Mouse (Mus musculus): ENCODE data around the gene Rps29.

The Rps29 gene

GRCm38 (mm10) chr12:69158765-69159577, at the start of gene Rps29:
Rps29 (minus strand) TSS chr12:69159186.
- DNase-seq (ENCODE audit: low spot score in 2 of 2), result peak; percentile 97 to 98

GRCm38 (mm10) chr12:69208520-69208919, 49.5 kb upstream of the Rps29 start:
- DNase-seq (ENCODE audit: low spot score in 2 of 2), result no peak

GRCm38 (mm10) chr12:69207926-69208325, 48.9 kb upstream of the Rps29 start:
- DNase-seq (ENCODE audit: low spot score in 2 of 2), result no peak

GRCm38 (mm10) chr12:69207396-69207795, 48.4 kb upstream of the Rps29 start:
- no peak for DNase-seq (ENCODE audit: low spot score in 2 of 2)

GRCm38 (mm10) chr12:69204052-69204833, 45.3 kb upstream of the Rps29 start, which contains the start of gene Gm49384:
Gm49384 (minus strand) TSS chr12:69204267.
- no peak for DNase-seq (ENCODE audit: low spot score in 2 of 2)

- no peak for DNase-seq (ENCODE audit: low spot score in 2 of 2)
These were observed 40.0 kb upstream of the Rps29 start for GRCm38 (mm10) chr12:69198985-69199384.

- DNase-seq (ENCODE audit: low spot score in 2 of 2), result peak in 1 of 2 experiments; percentile 62
These were observed 39.2 kb upstream of the Rps29 start, which contains the start of gene Dnaaf2 for GRCm38 (mm10) chr12:69198164-69198535. Dnaaf2 (minus strand) TSS chr12:69198429.

- peak; percentile 44 to 50 for DNase-seq (ENCODE audit: low spot score in 2 of 2)
These were observed 38.6 kb upstream of the Rps29 start for GRCm38 (mm10) chr12:69197378-69198163.

GRCm38 (mm10) chr12:69196444-69197377, 37.7 kb upstream of the Rps29 start, which contains the start of gene Gm49383:
Gm49383 (minus strand) TSS chr12:69197104.
- peak; percentile 62 to 64 for DNase-seq (ENCODE audit: low spot score in 2 of 2)

- DNase-seq (ENCODE audit: low spot score in 2 of 2), result no peak
These were observed 33.7 kb upstream of the Rps29 start for GRCm38 (mm10) chr12:69192637-69193036.

- DNase-seq (ENCODE audit: low spot score in 2 of 2), result no peak
These were observed 32.4 kb upstream of the Rps29 start for GRCm38 (mm10) chr12:69191396-69191795.

- no peak for DNase-seq (ENCODE audit: low spot score in 2 of 2)
These were observed 31.5 kb upstream of the Rps29 start for GRCm38 (mm10) chr12:69190522-69190921.

- DNase-seq (ENCODE audit: low spot score in 2 of 2), result no peak
These were observed 31.1 kb upstream of the Rps29 start for GRCm38 (mm10) chr12:69190074-69190473.

GRCm38 (mm10) chr12:69186811-69187471, 28.0 kb upstream of the Rps29 start:
- no peak for DNase-seq (ENCODE audit: low spot score in 2 of 2)

GRCm38 (mm10) chr12:69185371-69185770, 26.4 kb upstream of the Rps29 start:
- no peak for DNase-seq (ENCODE audit: low spot score in 2 of 2)

- DNase-seq (ENCODE audit: low spot score in 2 of 2), result peak; percentile 61 to 65
These were observed 25.6 kb upstream of the Rps29 start for GRCm38 (mm10) chr12:69184342-69185295.

- DNase-seq (ENCODE audit: low spot score in 2 of 2), result peak; percentile 97 to 98
These were observed 24.8 kb upstream of the Rps29 start, which contains the start of the genes Rpl36al and Mgat2 for GRCm38 (mm10) chr12:69183583-69184308. Rpl36al (minus strand) TSS chr12:69184083. Mgat2 (plus strand) TSS chr12:69184157.

GRCm38 (mm10) chr12:69181800-69182199, 22.8 kb upstream of the Rps29 start:
- DNase-seq (ENCODE audit: low spot score in 2 of 2), result no peak

Measured in spleen, postnatal 36 days (tissue).